Mouse (Mus musculus) kidney, embryonic 14.5 days (tissue): Measurements from ENCODE around the gene C9. TPM values are rescaled to one million over a fixed set of nuclear protein-coding genes. Genes with fewer than 3 reads are reported as not detected.

Source experiments
- ATAC-seq: fragments of 200-750 bp; cut with Nextera tagmentation; 2 replicates; pipeline ENCODE4 v1.8.0; 2017; ENCODE audit warnings: moderate number of reproducible peaks, mild to moderate bottlenecking, moderate TSS enrichment, moderate library complexity; ENCODE audit not compliant: low FRiP score, low TSS enrichment
- H3K27ac ChIP-seq: fragments of 300-500 bp; sonication (generic); 2 replicates; pipeline ENCODE4 v1.5.1; 2014; ENCODE audit warnings: low read depth, mild to moderate bottlenecking, low read length, moderate library complexity, mixed read lengths
- H3K27me3 ChIP-seq: fragments of 300-500 bp; sonication (generic); 2 replicates; pipeline ENCODE4 v1.6.1; 2014; ENCODE audit warnings: mild to moderate bottlenecking, low read length; ENCODE audit not compliant: control insufficient read depth, insufficient read depth
- H3K36me3 ChIP-seq: fragments of 300-500 bp; sonication (generic); 2 replicates; pipeline ENCODE4 v1.6.1; 2014; ENCODE audit warnings: low read length, mixed read lengths; ENCODE audit not compliant: control insufficient read depth, insufficient read depth
- H3K4me1 ChIP-seq: fragments of 300-500 bp; sonication (generic); 2 replicates; pipeline ENCODE4 v1.6.1; 2014; ENCODE audit warnings: low read length, mixed read lengths; ENCODE audit not compliant: control insufficient read depth, insufficient read depth
- H3K4me2 ChIP-seq: fragments of 300-500 bp; sonication (generic); replicated peaks from 2 replicates; pipeline ENCODE4 v1.6.1; 2014; ENCODE audit warnings: low read depth, mild to moderate bottlenecking, low read length
- H3K4me3 ChIP-seq: fragments of 300-500 bp; sonication (generic); 2 replicates; pipeline ENCODE4 v1.5.1; 2014; ENCODE audit warnings: mild to moderate bottlenecking, low read length
- H3K9ac ChIP-seq: fragments of 300-500 bp; sonication (generic); 2 replicates; pipeline ENCODE4 v1.6.1; 2014; ENCODE audit warnings: low read depth, mild to moderate bottlenecking, low read length, moderate library complexity
- H3K9me3 ChIP-seq: fragments of 300-500 bp; sonication (generic); 2 replicates; pipeline ENCODE4 v1.6.1; 2016; ENCODE audit warnings: low read length; ENCODE audit not compliant: control insufficient read depth
- whole genome bisulfite sequencing: fragments of 180-500 bp; shearing (Covaris S2); extraction: QIAGEN DNeasy Blood & Tissue Kit; methylation state at CpG from one replicate; pipeline ENCODE4 v1.1.7; 2014; 5-methylcytosine and 5-hydroxymethylcytosine counted together
- polyA plus RNA-seq: library from polyadenylated mRNA; unstranded; fragments of >200 nt; fragmentation: Nextera tagmentation; extraction: Ambion mirVana; gene quantifications from 2 replicates; pipeline ENCODE4 v1.2.1, GENCODE M21; 2014

The C9 gene
- polyA plus RNA-seq, 1 experiment from 2014 or later = not detected

- Histone ChIP-seq H3K36me3 (peaks cover 12% of the 10 kb centered on the region; the same call in 1 of the 2 replicates), H3K9me3 (no peaks in the 10 kb centered on the region), H3K27me3 (no peaks in the 10 kb centered on the region), H3K4me2 (no peak overlapping the region), H3K27ac (no peak overlapping the region), H3K4me3 (no peak overlapping the region), H3K9ac (no peak overlapping the region), H3K4me1 (no peaks in the 10 kb centered on the region)
- no peak for ATAC-seq
- WGBS = 84% methylated on average over 5 of the region's 5 CpGs
Measured at GRCm38 (mm10) chr15:6415317-6415716, 29.8 kb upstream of the C9 start.

GRCm38 (mm10) chr15:6431777-6432176 lies 13.3 kb upstream of the C9 start:
- ATAC-seq = no peak
- H3K27ac ChIP-seq = no peak overlapping the region
- 85% methylated on average over 7 of the region's 7 CpGs for WGBS
- H3K4me1 ChIP-seq = no peaks in the 10 kb centered on the region
- no peak overlapping the region for H3K4me3 ChIP-seq
- H3K4me2 ChIP-seq = no peak overlapping the region
- no peaks in the 10 kb centered on the region for H3K27me3 ChIP-seq
- H3K36me3 ChIP-seq = peaks cover 15% of the 10 kb centered on the region
- H3K9ac ChIP-seq = no peak overlapping the region
- H3K9me3 ChIP-seq = no peaks in the 10 kb centered on the region

- H3K27ac ChIP-seq = no peak overlapping the region
- 69% methylated on average over 7 of the region's 7 CpGs for WGBS
Measured at GRCm38 (mm10) chr15:6432411-6432810, 12.7 kb upstream of the C9 start.

GRCm38 (mm10) chr15:6435281-6435680 lies 9.8 kb upstream of the C9 start:
- Histone ChIP-seq H3K9me3 (no peaks in the 10 kb centered on the region), H3K4me1 (0 out of 2 replicates have a peak, but pooled peaks cover 2% of the 10 kb centered on the region), H3K4me3 (no peak overlapping the region), H3K4me2 (no peak overlapping the region), H3K27me3 (no peaks in the 10 kb centered on the region), H3K27ac (no peak overlapping the region), H3K36me3 (peaks cover 13% of the 10 kb centered on the region; the same call in 1 of the 2 replicates), H3K9ac (no peak overlapping the region)
- ATAC-seq = no peak
- 84% methylated on average over 7 of the region's 7 CpGs for WGBS

More at GRCm38 (mm10) chr15:6432411-6432810, 12.7 kb upstream of the C9 start:
- Histone ChIP-seq H3K9ac (no peak overlapping the region), H3K4me1 (no peaks in the 10 kb centered on the region), H3K4me2 (no peak overlapping the region), H3K9me3 (no peaks in the 10 kb centered on the region), H3K27me3 (no peaks in the 10 kb centered on the region), H3K4me3 (no peak overlapping the region), H3K36me3 (peaks cover 15% of the 10 kb centered on the region)
- ATAC-seq = peak; percentile 64; the same call in 1 of the 2 replicates

- H3K4me3 ChIP-seq = no peak overlapping the region
- no peaks in the 10 kb centered on the region for H3K27me3 ChIP-seq
- H3K9me3 ChIP-seq = no peaks in the 10 kb centered on the region
- H3K27ac ChIP-seq = no peak overlapping the region
- no peak overlapping the region for H3K9ac ChIP-seq
- peaks cover 12% of the 10 kb centered on the region; the same call in 1 of the 2 replicates for H3K36me3 ChIP-seq
- 69% methylated on average over 2 of the region's 2 CpGs for WGBS
- ATAC-seq = no peak
- H3K4me2 ChIP-seq = no peak overlapping the region
- 0 out of 2 replicates have a peak, but pooled peaks cover 2% of the 10 kb centered on the region for H3K4me1 ChIP-seq
Measured at GRCm38 (mm10) chr15:6435773-6436172, 9.4 kb upstream of the C9 start.

GRCm38 (mm10) chr15:6438685-6439084 lies 6.4 kb upstream of the C9 start:
- no peak for ATAC-seq
- Histone ChIP-seq H3K4me1 (0 out of 2 replicates have a peak, but pooled peaks cover 2% of the 10 kb centered on the region), H3K27me3 (no peaks in the 10 kb centered on the region), H3K4me3 (no peak overlapping the region), H3K36me3 (peaks cover 8% of the 10 kb centered on the region; the same call in 1 of the 2 replicates), H3K9me3 (no peaks in the 10 kb centered on the region), H3K27ac (no peak overlapping the region), H3K4me2 (no peak overlapping the region), H3K9ac (no peak overlapping the region)
- 75% methylated on average over 3 of the region's 3 CpGs for WGBS

GRCm38 (mm10) chr15:6444452-6444851 lies 675 bp upstream of the C9 start:
- H3K27ac ChIP-seq = no peak overlapping the region
- no peak for ATAC-seq
- no peaks in the 10 kb centered on the region for H3K9me3 ChIP-seq
- H3K4me3 ChIP-seq = no peak overlapping the region
- H3K9ac ChIP-seq = no peak overlapping the region
- no peak overlapping the region for H3K4me2 ChIP-seq
- H3K27me3 ChIP-seq = no peaks in the 10 kb centered on the region
- H3K36me3 ChIP-seq = no peaks in the 10 kb centered on the region
- 0 out of 2 replicates have a peak, but pooled peaks cover 4% of the 10 kb centered on the region for H3K4me1 ChIP-seq
- WGBS = 85% methylated on average over 2 of the region's 2 CpGs

- ATAC-seq = no peak
- WGBS = 48% methylated on average over 1 of the region's 1 CpGs
- H3K27me3 ChIP-seq = no peaks in the 10 kb centered on the region
Measured at GRCm38 (mm10) chr15:6446181-6446580, 1.1 kb downstream of the C9 start.

GRCm38 (mm10) chr15:6448892-6449291 lies 3.8 kb downstream of the C9 start:
- no peaks in the 10 kb centered on the region for H3K27me3 ChIP-seq
- H3K9ac ChIP-seq = no peak overlapping the region
- H3K4me1 ChIP-seq = 0 out of 2 replicates have a peak, but pooled peaks cover 4% of the 10 kb centered on the region
- 22% methylated on average over 9 of the region's 9 CpGs for WGBS
- no peaks in the 10 kb centered on the region for H3K36me3 ChIP-seq
- H3K9me3 ChIP-seq = no peaks in the 10 kb centered on the region
- H3K4me2 ChIP-seq = no peak overlapping the region
- ATAC-seq = 0 out of 2 replicates have a peak, but pooled peaks have one; percentile 28
- no peak overlapping the region for H3K4me3 ChIP-seq
- H3K27ac ChIP-seq = no peak overlapping the region

More at GRCm38 (mm10) chr15:6446181-6446580, 1.1 kb downstream of the C9 start:
- no peaks in the 10 kb centered on the region for H3K36me3 ChIP-seq
- 0 out of 2 replicates have a peak, but pooled peaks cover 4% of the 10 kb centered on the region for H3K4me1 ChIP-seq
- no peak overlapping the region for H3K27ac ChIP-seq
- no peak overlapping the region for H3K9ac ChIP-seq
- no peak overlapping the region for H3K4me3 ChIP-seq
- H3K4me2 ChIP-seq = no peak overlapping the region
- no peaks in the 10 kb centered on the region for H3K9me3 ChIP-seq
